Mouse (Mus musculus): ENCODE measurements around the gene Fcgrt. TPM values are rescaled to one million over a fixed set of nuclear protein-coding genes. Genes with fewer than 3 reads are reported as not detected.
"Not testable (repeated sequence)": the region's sequence is repeated elsewhere in the genome, so short reads cannot be mapped to it uniquely, and the experiment has no call there.

Gene Fcgrt
- 10.6 and 15.1 TPM in 2 replicates for total RNA-seq (2012; rRNA removed)

DNA sequence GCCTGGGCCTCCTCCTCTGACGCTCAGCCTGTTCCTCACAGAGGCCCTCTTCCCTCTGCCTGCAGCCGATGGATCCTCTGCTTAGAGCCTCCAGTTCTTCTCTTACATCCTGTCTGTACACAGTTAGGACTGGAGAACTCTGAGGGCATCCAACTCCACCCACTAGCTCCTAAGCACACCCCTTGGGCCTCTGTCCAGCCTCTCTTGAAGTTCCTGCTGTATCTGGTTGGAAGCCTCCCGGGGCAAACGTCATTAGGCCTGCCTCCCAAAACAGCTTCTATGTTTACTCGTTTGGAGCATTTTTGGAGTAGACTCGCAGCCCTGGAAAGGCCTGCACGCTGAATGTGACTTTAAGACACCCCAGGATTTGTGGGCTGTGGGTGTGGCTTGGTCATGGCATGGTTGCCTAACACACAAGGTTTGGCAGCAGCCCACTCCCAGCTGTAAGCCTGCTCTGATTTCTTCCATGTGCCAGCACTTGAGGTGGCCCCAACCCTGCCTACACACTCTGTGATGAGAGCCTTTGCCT, at the start of gene Fcgrt:
Gene Fcgrt, minus strand, starts transcription at position 200 of the 529 bp plus-strand sequence.
- no peak within 1 kb of the TSS for H3K9ac ChIP-seq (ENCODE audit: insufficient read depth, low read depth, low read length, poor library complexity, severe bottlenecking)
- H3K9me3 ChIP-seq (ENCODE audit: control insufficient read depth, insufficient read depth, low read depth, low read length): no peaks in the 10 kb centered on the region
- in situ Hi-C loops (cut with MboI; ENCODE audit: low sequenced_read_pairs in 2 of 2, unreplicated experiment in 2 of 2): no loop called here
- DNase-seq (ENCODE audit: low read depth, low spot score): no peak
- peaks cover 3 to 16% of the 10 kb centered on the region in 2 experiments; a peak in 2 of 4 replicates for H3K4me1 ChIP-seq (ENCODE audit: control insufficient read depth in 2 of 2, insufficient read depth in 2 of 2, low read length in 2 of 2, poor library complexity in 1 of 2)
- TF ChIP-seq ZC3H11A (IDR thresholded peaks at IDR 0.05; ENCODE audit: borderline replicate concordance, low read depth, low read length) (no peak), ZNF384 (IDR thresholded peaks at IDR 0.05; ENCODE audit: low read depth, low read length) (no peak), CHD2 (IDR thresholded peaks at IDR 0.05; ENCODE audit: low read depth, low read length) (no peak), HCFC1 (IDR thresholded peaks at IDR 0.05; ENCODE audit: borderline replicate concordance, insufficient read depth, low read length) (no peak), MAFK (IDR thresholded peaks at IDR 0.05; ENCODE audit: insufficient read depth, low read depth, low read length) (no peak)
- no peak within 1 kb of the TSS for H3K27ac ChIP-seq (ENCODE audit: insufficient read depth, low read depth, low read length, poor library complexity, severe bottlenecking)
- no peak within 1 kb of the TSS for H3K4me3 ChIP-seq (ENCODE audit: insufficient read depth in 1 of 2, low read depth in 1 of 2, low read length in 2 of 2, poor library complexity in 1 of 2, severe bottlenecking in 1 of 2)
- no peaks in the 10 kb centered on the region for H3K36me3 ChIP-seq (ENCODE audit: control insufficient read depth, insufficient read depth, low read length, poor library complexity, severe bottlenecking)

DNA sequence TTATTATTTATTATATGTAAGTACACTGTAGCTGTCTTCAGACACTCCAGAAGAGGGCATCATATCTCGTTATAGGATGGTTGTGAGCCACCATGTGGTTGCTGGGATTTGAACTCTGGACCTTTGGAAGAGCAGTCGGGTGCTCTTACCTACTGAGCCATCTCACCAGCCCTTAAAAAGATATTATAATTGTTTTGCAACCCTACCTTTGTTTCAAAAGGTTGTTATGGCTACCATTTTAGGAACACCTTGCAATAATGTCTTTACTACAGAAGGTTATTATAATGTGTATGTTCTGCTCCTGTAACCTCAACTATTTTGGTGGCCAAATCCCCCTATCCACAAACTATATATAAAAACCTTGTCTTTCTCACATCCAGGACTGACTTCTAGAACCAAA, 49.4 kb upstream of the Fcgrt start:
- DNase-seq (ENCODE audit: low read depth, low spot score); H3K4me1 ChIP-seq (ENCODE audit: control insufficient read depth in 2 of 2, insufficient read depth in 2 of 2, low read length in 2 of 2, poor library complexity in 1 of 2); in situ Hi-C loops (cut with MboI; ENCODE audit: low sequenced_read_pairs in 2 of 2, unreplicated experiment in 2 of 2); H3K9me3 ChIP-seq (ENCODE audit: control insufficient read depth, insufficient read depth, low read depth, low read length); H3K9ac ChIP-seq (ENCODE audit: insufficient read depth, low read depth, low read length, poor library complexity, severe bottlenecking); H3K27ac ChIP-seq (ENCODE audit: insufficient read depth, low read depth, low read length, poor library complexity, severe bottlenecking); H3K36me3 ChIP-seq (ENCODE audit: control insufficient read depth, insufficient read depth, low read length, poor library complexity, severe bottlenecking): not testable (repeated sequence)
- H3K4me3 ChIP-seq (ENCODE audit: insufficient read depth in 1 of 2, low read depth in 1 of 2, low read length in 2 of 2, poor library complexity in 1 of 2, severe bottlenecking in 1 of 2): peak overlapping the region; percentile 84 to 88; a peak in 3 of 4 replicates

- H3K27ac ChIP-seq (ENCODE audit: insufficient read depth, low read depth, low read length, poor library complexity, severe bottlenecking): no peak overlapping the region
- in situ Hi-C loops (cut with MboI; ENCODE audit: low sequenced_read_pairs in 2 of 2, unreplicated experiment in 2 of 2): no loop called here
- DNase-seq (ENCODE audit: low read depth, low spot score): no peak
- H3K9ac ChIP-seq (ENCODE audit: insufficient read depth, low read depth, low read length, poor library complexity, severe bottlenecking): no peak overlapping the region
- no peaks in the 10 kb centered on the region for H3K9me3 ChIP-seq (ENCODE audit: control insufficient read depth, insufficient read depth, low read depth, low read length)
- H3K36me3 ChIP-seq (ENCODE audit: control insufficient read depth, insufficient read depth, low read length, poor library complexity, severe bottlenecking): peaks cover 10% of the 10 kb centered on the region; the same call in 1 of the 2 replicates
- peaks cover 3 to 7% of the 10 kb centered on the region in 2 experiments; a peak in 3 of 4 replicates for H3K4me1 ChIP-seq (ENCODE audit: control insufficient read depth in 2 of 2, insufficient read depth in 2 of 2, low read length in 2 of 2, poor library complexity in 1 of 2)
- TF ChIP-seq ZC3H11A (IDR thresholded peaks at IDR 0.05; ENCODE audit: borderline replicate concordance, low read depth, low read length): no peak
- TF ChIP-seq CHD2 (IDR thresholded peaks at IDR 0.05; ENCODE audit: low read depth, low read length): no peak
- no peak for TF ChIP-seq ZNF384 (IDR thresholded peaks at IDR 0.05; ENCODE audit: low read depth, low read length)
- no peak for TF ChIP-seq MAFK (IDR thresholded peaks at IDR 0.05; ENCODE audit: insufficient read depth, low read depth, low read length)
- TF ChIP-seq HCFC1 (IDR thresholded peaks at IDR 0.05; ENCODE audit: borderline replicate concordance, insufficient read depth, low read length): no peak
- H3K4me3 ChIP-seq (ENCODE audit: insufficient read depth in 1 of 2, low read depth in 1 of 2, low read length in 2 of 2, poor library complexity in 1 of 2, severe bottlenecking in 1 of 2): no peak overlapping the region
Observed at GRCm38 (mm10) chr7:45151303-45151702, 47.7 kb upstream of the Fcgrt start.

- DNase-seq (ENCODE audit: low read depth, low spot score): no peak
- in situ Hi-C loops (cut with MboI; ENCODE audit: low sequenced_read_pairs in 2 of 2, unreplicated experiment in 2 of 2): no loop called here
- no peak overlapping the region for H3K9ac ChIP-seq (ENCODE audit: insufficient read depth, low read depth, low read length, poor library complexity, severe bottlenecking)
- no peaks in the 10 kb centered on the region for H3K9me3 ChIP-seq (ENCODE audit: control insufficient read depth, insufficient read depth, low read depth, low read length)
- H3K36me3 ChIP-seq (ENCODE audit: control insufficient read depth, insufficient read depth, low read length, poor library complexity, severe bottlenecking): peaks cover 18% of the 10 kb centered on the region
- H3K27ac ChIP-seq (ENCODE audit: insufficient read depth, low read depth, low read length, poor library complexity, severe bottlenecking): peak overlapping the region; percentile 16; the same call in 1 of the 2 replicates
- no peak overlapping the region for H3K4me3 ChIP-seq (ENCODE audit: insufficient read depth in 1 of 2, low read depth in 1 of 2, low read length in 2 of 2, poor library complexity in 1 of 2, severe bottlenecking in 1 of 2)
- H3K4me1 ChIP-seq (ENCODE audit: control insufficient read depth in 2 of 2, insufficient read depth in 2 of 2, low read length in 2 of 2, poor library complexity in 1 of 2): peaks cover 3 to 5% of the 10 kb centered on the region in 2 experiments; a peak in 3 of 4 replicates
- TF ChIP-seq MAFK (IDR thresholded peaks at IDR 0.05; ENCODE audit: insufficient read depth, low read depth, low read length): no peak
- no peak for TF ChIP-seq CHD2 (IDR thresholded peaks at IDR 0.05; ENCODE audit: low read depth, low read length)
- no peak for TF ChIP-seq ZC3H11A (IDR thresholded peaks at IDR 0.05; ENCODE audit: borderline replicate concordance, low read depth, low read length)
- no peak for TF ChIP-seq HCFC1 (IDR thresholded peaks at IDR 0.05; ENCODE audit: borderline replicate concordance, insufficient read depth, low read length)
- TF ChIP-seq ZNF384 (IDR thresholded peaks at IDR 0.05; ENCODE audit: low read depth, low read length): no peak
Observed at GRCm38 (mm10) chr7:45150321-45150720, 46.7 kb upstream of the Fcgrt start.

- H3K9me3 ChIP-seq (ENCODE audit: control insufficient read depth, insufficient read depth, low read depth, low read length): no peaks in the 10 kb centered on the region
- in situ Hi-C loops (cut with MboI; ENCODE audit: low sequenced_read_pairs in 2 of 2, unreplicated experiment in 2 of 2): no loop called here
- DNase-seq (ENCODE audit: low read depth, low spot score): no peak
- H3K4me3 ChIP-seq (ENCODE audit: insufficient read depth in 1 of 2, low read depth in 1 of 2, low read length in 2 of 2, poor library complexity in 1 of 2, severe bottlenecking in 1 of 2): no peak overlapping the region
- no peak overlapping the region for H3K27ac ChIP-seq (ENCODE audit: insufficient read depth, low read depth, low read length, poor library complexity, severe bottlenecking)
- H3K9ac ChIP-seq (ENCODE audit: insufficient read depth, low read depth, low read length, poor library complexity, severe bottlenecking): no peak overlapping the region
- no peak for TF ChIP-seq HCFC1 (IDR thresholded peaks at IDR 0.05; ENCODE audit: borderline replicate concordance, insufficient read depth, low read length)
- no peak for TF ChIP-seq ZNF384 (IDR thresholded peaks at IDR 0.05; ENCODE audit: low read depth, low read length)
- no peak for TF ChIP-seq CHD2 (IDR thresholded peaks at IDR 0.05; ENCODE audit: low read depth, low read length)
- TF ChIP-seq MAFK (IDR thresholded peaks at IDR 0.05; ENCODE audit: insufficient read depth, low read depth, low read length): no peak
- TF ChIP-seq ZC3H11A (IDR thresholded peaks at IDR 0.05; ENCODE audit: borderline replicate concordance, low read depth, low read length): no peak
- H3K36me3 ChIP-seq (ENCODE audit: control insufficient read depth, insufficient read depth, low read length, poor library complexity, severe bottlenecking): peaks cover 23% of the 10 kb centered on the region
- H3K4me1 ChIP-seq (ENCODE audit: control insufficient read depth in 2 of 2, insufficient read depth in 2 of 2, low read length in 2 of 2, poor library complexity in 1 of 2): peaks cover 3 to 4% of the 10 kb centered on the region in 2 experiments; a peak in 3 of 4 replicates
Observed at GRCm38 (mm10) chr7:45149545-45149944, 45.9 kb upstream of the Fcgrt start.

Data from ES-E14 (cell line).